Mouse (Mus musculus): ENCODE results near the gene Kcne4.
A peak's percentile ranks its signal among the peaks of the same experiment; 100 is the strongest.
"Not testable (repeated sequence)": the region's sequence is repeated elsewhere in the genome, so short reads cannot be mapped to it uniquely, and the experiment has no call there.

The Kcne4 gene

DNA sequence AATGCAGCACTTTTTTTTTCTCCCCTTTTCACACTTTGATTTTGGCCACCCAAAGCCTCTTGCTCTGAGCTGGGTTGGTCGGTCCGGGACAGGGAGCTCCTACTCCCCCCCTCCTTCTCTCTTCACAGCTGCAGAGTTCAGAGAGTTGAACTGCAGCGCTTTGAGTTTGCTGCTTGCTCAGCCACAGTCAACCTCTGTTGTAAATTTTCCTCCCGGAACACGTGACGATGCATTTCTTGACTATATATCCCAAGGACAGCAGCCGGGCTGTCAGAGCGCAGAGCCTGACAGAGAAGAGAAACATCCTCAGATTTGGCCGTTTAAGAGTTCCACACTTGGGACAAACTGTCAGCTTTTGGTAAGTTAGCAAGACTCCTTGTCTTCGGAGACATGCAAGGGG is at the start of gene Kcne4:
Gene Kcne4, plus strand, starts transcription at position 120 of the 400 bp plus-strand sequence.
- peak; percentile 20 for DNase-seq (ENCODE audit: low spot score)

DNA sequence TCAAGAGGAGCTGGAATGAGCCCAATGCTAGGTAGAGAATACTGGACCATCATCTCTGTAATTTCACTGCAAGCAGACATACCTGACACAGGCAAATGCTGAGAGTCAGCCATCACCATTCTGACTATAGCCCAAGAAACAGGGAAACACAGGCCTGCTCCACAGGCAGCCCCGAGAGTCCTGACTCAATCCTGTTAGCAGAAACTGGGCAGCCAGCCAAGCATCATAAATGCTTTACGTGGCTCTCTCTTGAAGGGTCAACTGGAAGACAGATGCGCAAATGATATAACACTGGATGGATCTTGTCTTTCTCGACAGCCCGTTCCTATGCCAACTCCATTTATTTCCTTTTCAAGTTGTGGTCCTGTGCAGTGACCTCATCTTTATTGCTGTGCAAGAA is 34.7 kb upstream of the Kcne4 start:
- peak; percentile 21 for DNase-seq (ENCODE audit: low spot score)

DNA sequence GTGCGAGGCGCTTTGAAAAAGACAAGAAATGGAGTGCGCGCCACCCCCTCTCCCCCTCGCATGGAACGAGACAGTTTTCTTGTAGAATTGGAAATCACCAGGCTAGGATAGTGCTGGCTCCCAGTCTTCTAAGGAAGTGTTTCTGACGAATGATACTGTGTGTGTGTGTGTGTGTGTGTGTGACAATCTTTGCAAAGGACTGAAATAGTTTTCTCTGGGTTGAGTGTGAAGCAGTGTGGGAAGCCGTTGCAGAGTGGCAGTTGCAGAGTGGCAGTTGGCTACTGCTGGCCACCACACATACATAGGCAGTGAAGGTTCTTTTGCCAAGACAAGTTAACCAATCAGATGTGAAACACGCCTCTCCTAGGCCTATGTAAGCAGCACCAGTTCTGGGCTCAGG is 31.6 kb upstream of the Kcne4 start:
- not testable (repeated sequence) for DNase-seq (ENCODE audit: low spot score)

DNA sequence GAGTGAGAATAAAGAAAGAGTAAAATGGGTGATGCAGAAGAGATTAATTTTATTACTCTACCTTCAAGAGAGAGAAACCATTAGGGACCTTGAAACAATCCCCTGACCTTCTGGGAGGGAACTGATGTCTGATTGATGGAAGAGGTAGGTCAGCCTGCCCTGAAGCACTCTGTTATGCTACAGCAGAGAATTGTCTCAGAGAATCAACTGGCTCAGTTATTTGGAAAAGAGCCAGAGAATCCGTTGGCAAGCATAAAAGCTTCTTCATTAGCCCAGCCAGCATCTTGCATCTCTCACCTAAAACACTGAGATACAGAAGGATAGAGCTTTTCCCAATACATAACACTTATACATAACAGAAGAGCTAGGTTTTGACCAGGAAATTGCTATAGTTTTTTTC is 26.8 kb upstream of the Kcne4 start:
- DNase-seq (ENCODE audit: low spot score) = no peak

DNA sequence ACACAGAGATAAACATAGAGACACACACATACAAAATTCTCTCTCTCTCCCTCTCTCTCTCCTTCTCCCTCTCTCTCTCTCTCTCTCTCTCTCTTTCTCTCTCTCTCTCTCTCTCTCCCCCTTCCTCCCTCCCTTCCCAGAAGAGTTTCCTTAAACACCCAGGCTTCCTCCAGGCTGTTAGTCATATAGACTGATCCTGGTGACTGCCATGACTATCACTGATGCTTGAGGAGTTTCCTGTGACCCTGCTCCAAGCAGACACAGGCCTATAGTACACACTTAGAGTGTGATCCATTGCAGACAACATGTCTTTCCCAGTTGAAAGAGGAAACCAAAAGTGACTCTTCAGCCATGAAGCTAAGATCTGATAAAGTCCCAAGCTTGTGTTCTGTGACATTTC is 9.1 kb upstream of the Kcne4 start:
- DNase-seq (ENCODE audit: low spot score) = no peak

DNA sequence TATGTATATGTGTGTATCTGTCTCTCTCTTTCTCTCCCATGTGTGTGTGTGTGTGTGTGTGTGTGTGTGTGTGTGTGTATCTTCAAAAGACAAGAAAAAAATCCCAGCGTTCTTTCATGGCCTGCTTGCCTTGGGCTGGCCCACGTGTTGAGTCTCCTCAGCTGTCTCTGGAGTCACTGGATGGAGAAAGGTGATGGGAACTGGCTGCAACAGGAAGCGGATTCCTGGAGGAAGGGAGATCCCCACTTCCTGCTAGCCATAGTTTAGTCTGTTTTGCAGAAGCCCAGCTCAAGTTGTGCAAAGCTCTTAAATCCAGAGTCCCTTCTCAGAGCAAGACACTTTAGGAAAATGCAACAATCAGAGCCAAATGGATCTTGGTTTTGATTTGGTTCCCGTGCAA is 6.7 kb upstream of the Kcne4 start:
- DNase-seq (ENCODE audit: low spot score) = no peak

DNA sequence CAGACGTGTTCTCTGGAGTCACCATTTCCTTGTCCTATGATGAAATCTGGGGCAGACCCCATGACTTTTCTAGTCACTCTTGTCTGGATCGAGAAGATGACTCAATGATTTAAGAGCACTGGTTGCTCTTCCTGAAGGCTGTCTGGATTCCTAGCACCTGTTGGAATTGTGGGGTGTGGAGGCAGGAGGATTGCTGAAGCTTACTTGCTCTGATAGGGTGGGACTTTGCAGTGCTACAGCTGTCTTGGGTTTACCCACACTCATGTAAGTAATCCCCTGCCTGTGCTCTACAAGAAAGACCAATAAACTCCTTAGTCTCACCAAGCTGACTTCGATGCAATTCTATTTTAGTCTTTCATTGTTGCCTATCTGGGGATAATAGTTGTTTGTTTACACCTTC is 5.7 kb upstream of the Kcne4 start:
- DNase-seq (ENCODE audit: low spot score) = no peak

DNA sequence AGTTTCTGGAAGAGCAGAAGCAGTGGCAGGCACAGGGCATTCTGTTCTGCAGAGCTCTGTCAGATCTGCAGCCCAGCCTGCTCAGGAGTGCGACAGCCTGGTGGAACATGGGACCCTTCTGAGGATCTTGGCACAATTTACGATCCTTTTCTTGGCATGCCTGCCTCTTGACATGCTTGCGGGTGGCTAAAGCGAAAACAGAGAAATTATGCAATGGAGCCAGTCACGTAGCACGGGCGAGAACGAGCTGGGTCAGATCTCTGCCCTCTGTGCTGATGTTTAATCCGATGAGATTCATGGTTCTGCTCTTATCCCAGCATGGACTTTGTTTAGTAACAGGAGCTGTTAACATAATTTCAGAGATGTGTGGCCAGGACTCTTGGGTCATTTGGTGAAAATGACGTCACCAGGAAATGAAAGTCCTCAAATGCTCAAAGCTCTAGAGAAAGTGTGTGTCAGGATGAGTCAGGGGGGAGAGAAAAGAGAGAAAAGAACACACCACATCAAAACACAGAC is 4.5 kb upstream of the Kcne4 start:
- no peak for DNase-seq (ENCODE audit: low spot score)

DNA sequence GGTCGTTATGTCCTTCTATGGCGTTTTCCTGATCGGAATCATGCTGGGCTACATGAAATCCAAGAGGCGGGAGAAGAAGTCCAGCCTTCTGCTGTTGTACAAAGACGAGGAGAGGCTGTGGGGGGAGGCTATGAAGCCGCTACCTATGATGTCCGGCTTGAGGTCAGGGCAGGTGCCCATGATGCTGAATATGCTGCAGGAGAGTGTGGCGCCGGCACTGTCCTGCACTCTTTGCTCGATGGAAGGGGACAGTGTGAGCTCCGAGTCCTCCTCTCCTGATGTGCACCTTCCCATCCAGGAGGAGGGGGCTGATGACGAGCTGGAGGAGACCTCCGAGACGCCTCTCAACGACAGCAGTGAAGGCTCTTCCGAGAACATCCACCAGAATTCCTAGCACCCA is 1.2 kb downstream of the Kcne4 start:
- no peak for DNase-seq (ENCODE audit: low spot score)

DNA sequence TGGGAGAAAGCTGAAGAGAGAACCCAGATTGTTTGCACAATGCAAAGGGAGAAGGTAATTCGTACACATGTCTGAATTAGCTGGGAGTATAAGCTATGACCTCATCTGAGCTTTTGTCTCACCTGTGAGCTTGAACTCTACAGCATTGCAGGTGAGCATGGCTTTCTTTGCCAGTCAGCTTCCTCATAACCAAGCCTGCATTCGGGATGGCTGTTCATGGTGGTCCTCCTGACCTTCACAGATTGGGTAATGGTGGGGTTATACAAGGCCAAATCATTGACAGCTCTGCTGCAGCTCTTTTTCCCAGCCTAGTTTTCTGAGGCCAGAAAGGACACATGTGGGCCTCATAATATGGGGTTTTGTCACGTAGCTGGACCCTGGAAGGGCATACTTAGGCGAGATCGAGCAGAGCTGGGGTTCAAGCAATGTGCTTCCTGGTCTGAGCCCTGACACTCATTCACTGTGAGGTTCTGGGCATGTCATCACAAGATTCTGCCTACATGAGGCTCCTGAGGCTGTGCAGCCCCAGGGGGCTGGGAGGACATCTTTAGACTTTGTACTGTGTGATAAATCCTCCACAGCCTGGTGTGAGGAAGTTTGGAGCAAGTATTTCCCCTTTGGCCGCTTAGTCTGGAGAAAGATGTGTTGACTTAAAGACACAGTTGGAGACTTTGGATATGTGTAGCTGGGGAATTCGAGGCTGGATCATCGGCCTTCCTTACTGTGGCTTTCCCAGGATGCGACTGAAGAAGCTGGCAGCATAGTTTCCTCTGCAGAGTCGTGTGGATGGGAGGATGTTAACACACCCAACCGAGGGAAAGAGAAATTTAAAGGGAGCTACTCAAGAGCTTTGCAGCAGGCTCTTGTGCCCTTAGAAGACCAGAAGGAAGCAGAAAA is 2.3 kb downstream of the Kcne4 start:
- DNase-seq (ENCODE audit: low spot score) = peak; percentile 10

DNA sequence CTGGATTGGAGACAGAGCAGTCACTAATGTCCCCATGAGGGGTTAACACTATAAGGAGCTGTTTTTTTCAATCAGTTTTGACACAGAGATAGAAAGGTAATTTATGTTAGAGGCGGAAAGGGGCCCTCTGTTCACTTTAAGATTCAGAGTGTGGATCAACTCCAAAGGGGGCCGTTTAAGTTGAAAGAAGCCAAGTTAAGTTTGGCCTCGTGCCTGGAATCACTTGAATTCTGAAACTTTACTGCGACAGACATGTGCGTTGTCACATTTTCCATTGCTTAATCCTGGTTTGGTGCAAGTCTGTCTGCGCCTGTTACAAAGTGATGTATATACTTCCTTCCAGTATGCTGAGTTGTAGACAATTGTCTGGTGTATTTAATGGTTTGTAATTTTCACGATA is 3.0 kb downstream of the Kcne4 start:
- peak; percentile 25 for DNase-seq (ENCODE audit: low spot score)

DNA sequence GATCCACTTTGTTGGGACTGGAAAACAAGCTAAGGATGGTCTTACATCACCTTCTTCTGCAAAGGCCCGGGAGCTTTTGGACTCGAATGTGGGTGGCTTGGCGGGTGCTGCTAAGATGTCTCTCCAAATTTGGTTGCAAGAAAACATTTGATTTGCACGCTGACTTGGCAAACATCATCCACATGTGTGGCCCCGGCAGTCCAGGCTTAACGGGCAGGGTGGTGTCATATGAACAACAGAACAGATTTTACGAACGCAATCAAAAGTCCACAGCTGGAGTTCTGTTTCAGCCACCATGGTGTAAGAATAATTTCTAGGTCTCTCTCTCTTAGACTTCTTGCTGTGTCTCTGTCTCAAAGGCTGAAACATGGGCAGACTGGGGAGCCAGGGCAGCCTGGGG is 3.6 kb downstream of the Kcne4 start:
- no peak for DNase-seq (ENCODE audit: low spot score)

DNA sequence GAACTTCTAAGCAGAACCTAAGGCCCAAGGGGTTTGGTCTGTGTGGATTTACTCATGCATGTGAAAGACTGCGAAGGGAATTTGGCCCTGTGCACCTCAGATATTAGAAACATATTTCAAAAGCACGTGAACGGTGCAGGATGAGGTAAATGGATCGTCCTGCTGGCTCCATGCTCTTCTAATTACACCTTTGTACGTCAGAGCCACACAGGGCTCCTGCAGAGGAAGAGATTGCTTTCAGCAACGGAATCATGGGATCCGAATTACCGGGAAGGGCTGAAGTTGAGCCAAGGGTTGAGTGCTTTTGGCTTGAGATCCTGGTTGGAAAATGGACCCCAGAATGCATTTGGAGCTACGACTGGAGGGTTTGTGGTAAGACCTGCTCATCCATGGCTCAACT is 4.6 kb downstream of the Kcne4 start:
- peak; percentile 31 for DNase-seq (ENCODE audit: low spot score)

DNA sequence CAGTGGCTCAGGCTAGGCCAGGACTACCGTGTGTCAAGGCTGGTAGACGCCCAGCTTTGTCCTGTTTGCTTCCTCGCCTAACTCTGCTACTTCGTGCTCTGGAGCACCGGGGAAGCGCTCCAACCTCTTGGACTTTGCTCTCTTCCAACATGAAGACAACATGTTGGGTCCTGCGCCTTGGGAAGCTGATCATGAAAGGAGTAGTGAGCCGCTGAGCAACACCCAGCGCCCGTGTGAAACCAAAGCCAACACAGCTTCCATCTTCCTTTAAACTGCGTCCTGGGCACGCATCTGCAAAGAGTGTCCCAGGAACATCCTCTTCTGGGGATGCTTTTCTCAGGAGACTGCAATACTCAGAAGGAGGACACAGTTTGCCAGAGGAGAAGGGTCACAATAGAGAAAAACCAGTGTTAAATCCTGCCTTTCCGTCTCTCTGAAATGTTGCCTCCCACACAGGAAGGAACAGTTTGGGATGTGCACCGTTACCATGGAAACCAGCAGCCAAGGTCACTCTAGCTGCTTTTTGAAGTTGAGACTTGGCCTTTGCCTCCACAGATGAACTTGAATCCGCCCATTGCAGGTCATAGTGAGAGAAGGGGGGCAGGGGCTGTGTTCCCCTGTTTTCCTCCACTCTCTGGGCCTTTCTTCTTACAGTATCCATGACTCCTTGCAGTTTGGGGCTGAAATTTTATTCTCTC is 5.3 kb downstream of the Kcne4 start:
- DNase-seq (ENCODE audit: low spot score) = peak; percentile 49

DNA sequence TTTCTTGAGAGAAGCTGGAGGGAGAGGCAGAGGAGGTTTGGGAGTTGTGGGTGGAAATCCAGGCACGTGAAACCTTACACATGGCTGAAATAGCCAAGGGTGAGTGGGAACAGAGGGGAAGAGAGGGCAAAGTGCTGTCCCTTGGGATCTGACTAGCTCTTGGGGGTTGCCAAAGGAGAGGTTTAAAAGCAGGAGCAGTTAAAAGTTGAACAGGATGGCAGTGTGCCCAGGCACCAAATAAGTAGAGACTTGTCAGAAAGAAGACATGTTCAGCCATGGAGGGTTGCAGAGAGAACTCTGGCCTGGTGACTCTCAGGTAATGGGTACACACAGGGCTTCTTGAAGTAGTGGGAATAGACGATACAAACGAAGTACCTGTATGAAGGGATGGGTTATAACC is 8.7 kb downstream of the Kcne4 start:
- DNase-seq (ENCODE audit: low spot score) = no peak

DNA sequence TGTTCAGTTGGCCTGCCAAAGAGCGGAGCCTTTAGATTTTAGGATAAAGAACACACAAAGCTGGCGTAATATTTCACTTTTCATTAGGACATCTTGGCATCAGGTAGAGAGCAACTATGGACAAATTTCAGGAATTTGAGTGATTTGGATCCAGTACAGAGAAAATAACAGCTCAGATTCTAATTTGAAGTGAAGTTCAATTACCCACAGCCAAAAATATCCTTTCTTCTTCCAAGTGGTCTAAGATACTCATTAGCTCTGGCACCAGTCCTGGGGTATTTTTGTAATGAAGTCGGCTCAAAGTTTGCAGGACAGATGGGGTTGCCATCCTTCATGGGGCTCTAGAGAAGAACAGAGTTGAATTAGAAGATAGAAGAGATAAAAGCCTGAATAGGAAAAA is 21.9 kb downstream of the Kcne4 start:
- DNase-seq (ENCODE audit: low spot score) = no peak

DNA sequence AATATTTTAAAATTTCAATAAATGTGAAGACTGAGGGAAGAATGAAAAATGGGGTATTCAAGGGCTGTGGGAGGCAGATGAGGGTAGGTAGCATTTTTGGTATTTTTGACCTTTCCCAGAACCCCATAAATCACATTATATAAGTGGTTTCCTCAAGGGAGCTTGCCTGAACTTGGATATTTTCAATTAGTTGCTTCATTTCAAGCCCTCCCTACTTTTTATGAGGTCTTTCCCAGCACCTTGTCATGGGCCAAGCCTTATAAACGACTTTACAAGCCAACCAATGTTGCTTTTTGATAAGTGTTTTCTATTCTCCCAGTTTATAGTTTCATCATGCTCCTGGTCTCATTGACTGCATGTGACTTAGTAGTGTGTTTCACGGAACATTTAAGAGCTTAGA is 24.2 kb downstream of the Kcne4 start:
- no peak for DNase-seq (ENCODE audit: low spot score)

DNA sequence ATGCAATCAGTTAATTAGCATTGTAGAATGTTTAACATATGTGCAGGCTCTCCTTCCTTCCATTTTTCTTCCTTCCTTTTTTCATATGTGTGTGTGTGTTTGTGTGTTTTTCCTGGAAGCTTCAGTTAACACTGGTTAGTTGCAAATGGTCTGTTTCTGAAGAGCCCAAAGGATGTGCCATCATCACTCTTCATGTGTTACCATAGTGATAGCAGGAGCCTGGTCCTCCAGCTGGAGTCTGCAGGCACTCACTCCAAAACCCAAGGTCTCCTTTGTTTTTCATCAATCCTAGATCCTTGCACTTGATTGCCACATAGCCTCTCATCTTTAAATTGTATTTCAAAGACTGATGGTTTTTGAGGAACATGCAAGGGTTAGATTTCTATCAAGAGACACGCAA is 29.1 kb downstream of the Kcne4 start:
- no peak for DNase-seq (ENCODE audit: low spot score)

DNA sequence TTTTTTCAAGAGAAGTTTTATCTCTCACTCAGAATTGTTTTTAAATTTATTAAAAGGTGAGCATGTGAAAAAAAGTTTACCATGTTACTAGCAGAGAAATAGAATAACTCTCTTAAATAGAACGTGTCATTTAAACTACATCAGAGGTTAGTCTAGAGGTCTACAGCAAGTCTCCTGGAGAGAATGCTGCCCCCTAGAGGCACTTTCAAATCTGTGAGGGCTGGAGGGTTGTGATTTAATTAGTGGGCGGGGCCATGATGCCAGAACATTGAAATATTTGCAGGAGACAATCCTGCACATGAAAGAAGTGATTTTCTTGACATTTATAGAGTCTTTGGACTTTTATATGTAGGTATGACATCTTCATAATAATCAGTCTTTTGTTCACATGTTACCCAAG is 29.9 kb downstream of the Kcne4 start:
- DNase-seq (ENCODE audit: low spot score) = peak; percentile 40

DNA sequence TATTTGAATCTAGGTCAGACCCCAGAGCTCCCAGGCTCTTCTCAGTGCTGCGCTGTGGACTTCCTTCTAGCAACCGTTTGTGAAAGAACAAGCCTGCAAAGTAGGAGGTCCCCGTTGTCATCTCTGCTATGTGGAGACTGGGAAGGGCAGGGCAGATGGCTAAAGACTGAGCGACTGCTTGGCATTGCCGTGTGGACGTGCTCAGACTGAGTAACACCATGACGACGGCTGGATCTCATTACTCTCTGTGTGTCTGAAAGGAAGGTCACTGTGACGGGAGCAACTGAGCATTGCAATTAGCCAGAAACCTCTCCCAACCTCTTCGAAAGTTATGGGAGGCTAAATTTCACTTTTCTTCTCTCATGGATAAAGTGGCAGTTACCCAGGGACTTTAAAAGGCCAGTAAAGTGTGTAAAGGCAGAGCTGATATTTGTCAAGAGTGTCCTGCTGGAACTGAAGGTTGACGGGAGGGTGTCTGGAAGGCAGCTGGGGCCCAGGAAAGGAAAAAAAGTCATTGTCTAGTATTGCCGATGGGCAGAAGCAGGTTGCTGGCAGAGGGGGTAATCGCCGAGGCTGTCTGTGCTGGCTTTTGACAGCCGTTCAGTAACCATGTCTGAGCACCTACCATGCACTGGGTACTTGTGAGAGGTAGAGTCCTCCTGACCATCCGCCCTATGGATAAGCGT is 36.0 kb downstream of the Kcne4 start:
- peak; percentile 66 for DNase-seq (ENCODE audit: low spot score)

DNA sequence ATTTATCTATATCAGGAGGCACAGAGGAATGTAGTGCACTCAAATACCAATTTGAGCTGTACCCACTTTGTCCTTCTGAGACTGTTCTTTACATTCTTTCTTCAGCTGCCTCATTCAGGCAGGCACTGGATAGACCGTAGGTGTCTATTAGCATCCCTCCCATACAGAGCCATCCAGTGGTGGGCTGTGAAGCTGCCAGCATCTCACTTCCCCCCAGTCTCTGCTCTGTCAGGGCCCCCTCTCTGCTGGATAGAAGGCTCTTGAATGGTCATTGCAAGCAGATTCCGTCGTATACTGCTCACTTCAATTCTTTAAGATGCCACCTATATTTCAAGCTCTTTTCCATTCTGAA is 36.5 kb downstream of the Kcne4 start:
- DNase-seq (ENCODE audit: low spot score) = no peak

DNA sequence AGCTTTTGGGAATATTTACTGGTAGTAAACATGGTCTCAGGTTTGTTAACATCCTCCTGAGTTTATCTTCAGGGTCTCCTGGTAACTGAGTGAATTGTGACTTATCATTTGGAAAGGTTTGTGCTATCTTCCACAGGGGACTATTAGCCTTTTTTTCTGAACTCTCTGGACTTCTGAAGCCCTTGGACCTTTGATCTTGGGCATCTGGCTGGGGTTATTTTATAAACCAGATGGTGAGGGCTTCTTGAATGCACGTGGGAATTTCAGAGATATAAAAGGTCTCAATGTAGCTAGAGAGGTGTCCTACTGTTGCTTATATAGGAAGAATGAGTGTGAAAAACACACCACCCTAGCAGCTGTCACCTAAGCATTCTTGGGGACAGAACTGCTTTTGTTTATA is 37.7 kb downstream of the Kcne4 start:
- no peak for DNase-seq (ENCODE audit: low spot score)

DNA sequence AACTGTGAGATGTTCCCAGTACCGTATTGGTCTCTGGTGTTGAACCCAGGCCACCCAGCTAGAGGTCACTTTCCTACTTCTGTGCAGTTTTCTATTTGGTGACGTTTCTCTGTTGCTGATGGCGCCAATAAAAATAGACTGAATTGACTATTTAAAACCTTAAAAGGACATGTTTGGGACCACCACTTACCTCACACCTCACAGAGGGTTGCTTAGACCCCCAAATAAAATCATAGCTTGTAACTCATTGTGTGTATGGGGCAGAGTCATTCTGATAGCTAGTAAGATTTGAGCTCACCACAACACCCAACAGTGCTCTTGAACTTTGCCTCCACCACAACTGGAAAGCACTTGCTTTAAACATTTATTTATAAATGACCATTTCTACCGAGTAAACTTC is 43.0 kb downstream of the Kcne4 start:
- no peak for DNase-seq (ENCODE audit: low spot score)

Measured in embryo, embryonic 10.5 days (tissue).